Comparison of ENCODE assay signal across 8 mouse cellular contexts in genomic region chr9:107586974-107587832, GRCm38 (mm10). TPM values are rescaled to one million over a fixed set of nuclear protein-coding genes. Genes with fewer than 3 reads are reported as not detected.
DNase-seq lines count a peak whose midpoint lies in the region; ATAC-seq and TF ChIP-seq lines count a peak whose summit lies in the region.

Gene Ifrd2, plus strand, starts transcription at chr9:107587642.

- H3K27me3 ChIP-seq in embryonic facial prominence, embryonic 14.5 days (replicated peaks; ENCODE audit: control insufficient read depth, insufficient read depth, low read length), result no peaks in the 10 kb centered on the region
- H3K27me3 ChIP-seq in heart, adult 2 months (ENCODE audit: control insufficient read depth, insufficient read depth, low read length), result no peaks in the 10 kb centered on the region
- no peaks in the 10 kb centered on the region for H3K27me3 ChIP-seq in limb, embryonic 13.5 days
- no peaks in the 10 kb centered on the region for H3K27me3 ChIP-seq in midbrain, embryonic 16.5 days (ENCODE audit: control insufficient read depth, insufficient read depth, low read depth, low read length)

- H3K27ac ChIP-seq in embryonic facial prominence, embryonic 14.5 days (replicated peaks; ENCODE audit: low read depth, low read length), result no peak within 1 kb of the TSS
- H3K27ac ChIP-seq in heart, adult 2 months, result peak within 1 kb of the TSS; percentile 79
- peak within 1 kb of the TSS; percentile 22; the same call in 1 of the 2 replicates for H3K27ac ChIP-seq in limb, embryonic 13.5 days
- peak within 1 kb of the TSS; percentile 38; the same call in 1 of the 2 replicates for H3K27ac ChIP-seq in midbrain, embryonic 16.5 days (ENCODE audit: low read length)

- peak; percentile 98 for DNase-seq in 3T3-L1 (ENCODE audit: low read depth, low spot score)
- DNase-seq in adrenal gland, postnatal 4 days (ENCODE audit: low spot score in 2 of 2), result peak; percentile 67 to 92
- DNase-seq in embryonic facial prominence, embryonic 14.5 days (ENCODE audit: low spot score), result peak; percentile 100
- DNase-seq in heart, adult 2 months, result peak; percentile 95 to 99
- peak; percentile 99 for DNase-seq in kidney, adult 8-10 months
- DNase-seq in spleen, postnatal 10 days (ENCODE audit: low spot score in 2 of 2), result peak; percentile 97 to 100

- peaks cover 36% of the 10 kb centered on the region for H3K36me3 ChIP-seq in embryonic facial prominence, embryonic 14.5 days (ENCODE audit: control insufficient read depth, insufficient read depth, low read length)
- no peaks in the 10 kb centered on the region for H3K36me3 ChIP-seq in heart, adult 2 months (ENCODE audit: control insufficient read depth, insufficient read depth, low read length)
- peaks cover 54% of the 10 kb centered on the region for H3K36me3 ChIP-seq in limb, embryonic 13.5 days
- peaks cover 14% of the 10 kb centered on the region for H3K36me3 ChIP-seq in midbrain, embryonic 16.5 days (ENCODE audit: control insufficient read depth, insufficient read depth, low read length)

- H3K9ac ChIP-seq in embryonic facial prominence, embryonic 14.5 days (ENCODE audit: low read depth, low read length), result peak within 1 kb of the TSS; percentile 73
- H3K9ac ChIP-seq in heart, adult 2 months (ENCODE audit: low read depth, low read length), result peak within 1 kb of the TSS; percentile 64
- peak within 1 kb of the TSS; percentile 77 for H3K9ac ChIP-seq in limb, embryonic 13.5 days
- H3K9ac ChIP-seq in midbrain, embryonic 16.5 days (ENCODE audit: low read depth, low read length), result peak within 1 kb of the TSS; percentile 67

- H3K4me2 ChIP-seq in embryonic facial prominence, embryonic 14.5 days (ENCODE audit: low read depth, low read length), result peak within 1 kb of the TSS; percentile 90
- H3K4me2 ChIP-seq in limb, embryonic 13.5 days (replicated peaks), result peak within 1 kb of the TSS; percentile 91
- H3K4me2 ChIP-seq in midbrain, embryonic 16.5 days (ENCODE audit: low read length), result peak within 1 kb of the TSS; percentile 92

- WGBS in embryonic facial prominence, embryonic 14.5 days, result 15% methylated on average over 42 of the region's 46 CpGs
- WGBS in heart, adult 2 months, result 9% methylated on average over 46 of the region's 46 CpGs
- 14% methylated on average over 46 of the region's 46 CpGs for WGBS in limb, embryonic 13.5 days
- WGBS in midbrain, embryonic 16.5 days, result 13% methylated on average over 46 of the region's 46 CpGs

- no peaks in the 10 kb centered on the region for H3K79me2 ChIP-seq in heart, adult 2 months (replicated peaks; ENCODE audit: control insufficient read depth, insufficient read depth, low read length)

- peak; percentile 80 for TF ChIP-seq EP300 in heart, adult 2 months (IDR thresholded peaks at IDR 0.05; ENCODE audit: insufficient read depth, low read depth, low read length)

- peak; percentile 71 for TF ChIP-seq POLR2A in heart, adult 2 months (IDR thresholded peaks at IDR 0.05; ENCODE audit: insufficient read depth, low read depth, low read length)

- no peak for TF ChIP-seq CTCF in heart, adult 2 months (IDR thresholded peaks at IDR 0.05)

- peak within 1 kb of the TSS; percentile 83 for H3K4me3 ChIP-seq in embryonic facial prominence, embryonic 14.5 days (ENCODE audit: low read depth, low read length)
- H3K4me3 ChIP-seq in heart, adult 2 months, result peak within 1 kb of the TSS; percentile 84
- H3K4me3 ChIP-seq in limb, embryonic 13.5 days, result peak within 1 kb of the TSS; percentile 81
- peak within 1 kb of the TSS; percentile 79 for H3K4me3 ChIP-seq in midbrain, embryonic 16.5 days (ENCODE audit: low read depth, low read length)

- intact Hi-C loops in heart, adult 2 months (cut with DNase I), result no loop called here

- peak; percentile 99 for ATAC-seq in embryonic facial prominence, embryonic 14.5 days (ENCODE audit: low read depth)
- ATAC-seq in limb, embryonic 13.5 days (ENCODE audit: low FRiP score, low read depth), result peak; percentile 98
- peak; percentile 97 for ATAC-seq in midbrain, embryonic 16.5 days

- peaks cover 10% of the 10 kb centered on the region; the same call in 1 of the 2 replicates for H3K4me1 ChIP-seq in embryonic facial prominence, embryonic 14.5 days (ENCODE audit: control insufficient read depth, insufficient read depth, low read length)
- H3K4me1 ChIP-seq in heart, adult 2 months (ENCODE audit: control insufficient read depth, insufficient read depth, low read length), result no peaks in the 10 kb centered on the region; the same call in 1 of the 2 replicates
- H3K4me1 ChIP-seq in limb, embryonic 13.5 days, result peaks cover 15% of the 10 kb centered on the region
- peaks cover 14% of the 10 kb centered on the region for H3K4me1 ChIP-seq in midbrain, embryonic 16.5 days (ENCODE audit: control insufficient read depth, insufficient read depth, low read length)

- H3K9me3 ChIP-seq in embryonic facial prominence, embryonic 14.5 days (ENCODE audit: control insufficient read depth, low read length), result no peaks in the 10 kb centered on the region
- no peaks in the 10 kb centered on the region for H3K9me3 ChIP-seq in limb, embryonic 13.5 days
- no peaks in the 10 kb centered on the region for H3K9me3 ChIP-seq in midbrain, embryonic 16.5 days (replicated peaks; ENCODE audit: control insufficient read depth, low read length, poor library complexity, severe bottlenecking)

RNA-seq across cellular contexts. Expression of gene Ifrd2, which starts in this region (rescaled TPM):
- total RNA-seq in adrenal gland, postnatal 4 days (2021), result 10 to 100 TPM; 40.9 to 41.4 TPM
- polyA plus RNA-seq in embryonic facial prominence, embryonic 14.5 days (2014; fragmentation: Nextera tagmentation; extraction: Ambion mirVana), result 46.7 and 52.3 TPM in 2 replicates
- total RNA-seq in heart, adult 2 months (2021), result 10 to 100 TPM; 39.9 to 51.4 TPM
- polyA plus RNA-seq in heart, adult 2 months (2012; rRNA removed), result 43.7 and 54.5 TPM in 2 replicates
- polyA plus RNA-seq in limb, embryonic 13.5 days (2015; fragmentation: Nextera tagmentation; extraction: Ambion mirVana), result 44.3 and 49.5 TPM in 2 replicates
- 14.6 and 15.4 TPM in 2 replicates for polyA plus RNA-seq in midbrain, embryonic 16.5 days (2015; fragmentation: Nextera tagmentation; extraction: Ambion mirVana)
